Mouse (Mus musculus) spleen, adult 2 months (tissue): ENCODE data around the gene Il12rb2. TPM values are rescaled to one million over a fixed set of nuclear protein-coding genes. Genes with fewer than 3 reads are reported as not detected.

Experiments used
- DNase-seq, 2 experiments: peaks; one replicate each; pipeline versions ENCODE4 v3.0.0 to v3.0.0-alpha.2; 2012 to 2021; ENCODE audit warnings: low spot score in 2 of 2, low read depth in 1 of 2
- H3K27ac ChIP-seq: fragments of 200-500 bp; 2 replicates; pipeline ENCODE4 v1.5.1; 2012; ENCODE audit warnings: low read length, inconsistent platforms; ENCODE audit not compliant: insufficient read depth
- H3K27me3 ChIP-seq: fragments of 200-500 bp; 2 replicates; pipeline ENCODE4 v1.6.1; 2012; ENCODE audit warnings: mild to moderate bottlenecking, moderate library complexity, low read length, inconsistent platforms; ENCODE audit not compliant: control insufficient read depth, insufficient read depth
- H3K36me3 ChIP-seq: fragments of 200-500 bp; 2 replicates; pipeline ENCODE4 v1.6.1; 2012; ENCODE audit warnings: mild to moderate bottlenecking, low read length, inconsistent platforms; ENCODE audit not compliant: control insufficient read depth, insufficient read depth
- H3K4me1 ChIP-seq: fragments of 200-500 bp; 2 replicates; pipeline ENCODE4 v1.6.1; 2011; ENCODE audit warnings: inconsistent platforms; ENCODE audit not compliant: control insufficient read depth, insufficient read depth, insufficient read length
- H3K4me3 ChIP-seq: fragments of 200-500 bp; 2 replicates; pipeline ENCODE4 v1.5.1; 2011; ENCODE audit warnings: mild to moderate bottlenecking, inconsistent platforms; ENCODE audit not compliant: insufficient read depth, insufficient read length; ENCODE audit errors: extremely low read depth
- CTCF ChIP-seq: fragments of 200-500 bp; IDR thresholded peaks from 2 replicates; pipeline ENCODE4 v1.5.1; 2011; ENCODE audit warnings: mild to moderate bottlenecking, inconsistent platforms; ENCODE audit not compliant: insufficient read depth, insufficient read length, insufficient replicate concordance; ENCODE audit errors: extremely low read depth
- POLR2A ChIP-seq: fragments of 200-500 bp; IDR thresholded peaks from 2 replicates; pipeline ENCODE4 v1.6.1; 2011; ENCODE audit warnings: low read depth, low read length, inconsistent platforms
- WGBS: fragments of 180-500 bp; shearing (Covaris S2); methylation state at CpG from one replicate; pipeline ENCODE4 v1.1.7; 2018; 5-methylcytosine and 5-hydroxymethylcytosine counted together
- polyA plus RNA-seq: library from polyadenylated mRNA; depleted of rRNA; stranded (reverse); fragments of >200 nt; gene quantifications from 2 replicates; pipeline ENCODE4 v1.2.3, GENCODE M21; 2012; rRNA removed

Il12rb2 gene
- polyA plus RNA-seq, result 1.8 and 2.3 TPM in 2 replicates

GRCm38 (mm10) chr6:67375982-67376391 lies at the start of gene Il12rb2:
Gene Il12rb2, minus strand, starts transcription at chr6:67376188.
- H3K36me3 ChIP-seq, result no peaks in the 10 kb centered on the region
- DNase-seq, result peak; percentile 8 to 19
- 2% methylated on average over 26 of the region's 26 CpGs for WGBS
- no peaks in the 10 kb centered on the region; the same call in 1 of the 2 replicates for H3K4me1 ChIP-seq
- peak within 1 kb of the TSS; percentile 47; the same call in 1 of the 2 replicates for H3K27ac ChIP-seq
- peak within 1 kb of the TSS; percentile 54; the same call in 1 of the 2 replicates for H3K4me3 ChIP-seq
- H3K27me3 ChIP-seq, result no peaks in the 10 kb centered on the region
- TF ChIP-seq POLR2A (no peak), CTCF (no peak)

GRCm38 (mm10) chr6:67421761-67422160 lies 45.8 kb upstream of the Il12rb2 start:
- no peak for DNase-seq
- H3K36me3 ChIP-seq, result no peaks in the 10 kb centered on the region
- H3K4me1 ChIP-seq, result no peaks in the 10 kb centered on the region
- no peaks in the 10 kb centered on the region for H3K27me3 ChIP-seq
- WGBS, result 24% methylated on average over 5 of the region's 5 CpGs
- no peak overlapping the region for H3K4me3 ChIP-seq
- TF ChIP-seq POLR2A, result no peak
- TF ChIP-seq CTCF, result no peak
- H3K27ac ChIP-seq, result no peak overlapping the region

- H3K36me3 ChIP-seq, result no peaks in the 10 kb centered on the region
Measured at GRCm38 (mm10) chr6:67416557-67416956, 40.6 kb upstream of the Il12rb2 start.

GRCm38 (mm10) chr6:67415276-67415675 lies 39.3 kb upstream of the Il12rb2 start:
- Histone ChIP-seq H3K36me3 (no peaks in the 10 kb centered on the region), H3K4me3 (no peak overlapping the region), H3K27me3 (no peaks in the 10 kb centered on the region), H3K4me1 (no peaks in the 10 kb centered on the region; the same call in 1 of the 2 replicates), H3K27ac (no peak overlapping the region)
- no peak for TF ChIP-seq POLR2A
- TF ChIP-seq CTCF, result no peak
- WGBS, result 24% methylated on average over 5 of the region's 5 CpGs
- DNase-seq, result no peak

More at GRCm38 (mm10) chr6:67416557-67416956, 40.6 kb upstream of the Il12rb2 start:
- Histone ChIP-seq H3K4me1 (no peaks in the 10 kb centered on the region; the same call in 1 of the 2 replicates), H3K27ac (no peak overlapping the region), H3K4me3 (no peak overlapping the region), H3K27me3 (no peaks in the 10 kb centered on the region)
- WGBS, result 63% methylated on average over 3 of the region's 3 CpGs
- DNase-seq, result no peak
- TF ChIP-seq POLR2A, result no peak
- TF ChIP-seq CTCF, result no peak

- no peak for DNase-seq
- Histone ChIP-seq H3K27me3 (no peaks in the 10 kb centered on the region), H3K4me1 (no peaks in the 10 kb centered on the region; the same call in 1 of the 2 replicates), H3K36me3 (no peaks in the 10 kb centered on the region), H3K27ac (no peak overlapping the region), H3K4me3 (no peak overlapping the region)
- WGBS, result 94% methylated on average over 2 of the region's 2 CpGs
- TF ChIP-seq CTCF (no peak), POLR2A (no peak)
Measured at GRCm38 (mm10) chr6:67413378-67413777, 37.4 kb upstream of the Il12rb2 start.

- no peaks in the 10 kb centered on the region for H3K36me3 ChIP-seq
- TF ChIP-seq CTCF (no peak), POLR2A (no peak)
- 94% methylated on average over 3 of the region's 3 CpGs for WGBS
- no peaks in the 10 kb centered on the region for H3K27me3 ChIP-seq
- no peak for DNase-seq
- H3K4me1 ChIP-seq, result no peaks in the 10 kb centered on the region
- no peak overlapping the region for H3K27ac ChIP-seq
- H3K4me3 ChIP-seq, result no peak overlapping the region
Measured at GRCm38 (mm10) chr6:67405281-67405682, 29.3 kb upstream of the Il12rb2 start.

- Histone ChIP-seq H3K36me3 (no peaks in the 10 kb centered on the region), H3K4me1 (no peaks in the 10 kb centered on the region), H3K4me3 (no peak overlapping the region), H3K27ac (no peak overlapping the region), H3K27me3 (no peaks in the 10 kb centered on the region)
- TF ChIP-seq POLR2A (no peak), CTCF (no peak)
- DNase-seq, result no peak
- WGBS, result 74% methylated on average over 5 of the region's 5 CpGs
Measured at GRCm38 (mm10) chr6:67399551-67399950, 23.6 kb upstream of the Il12rb2 start.
